Mouse (Mus musculus) hematopoietic stem cell, adult 5-6 weeks (primary cell): Measurements from ENCODE around the gene Olfr331. TPM values are rescaled to one million over a fixed set of nuclear protein-coding genes. Genes with fewer than 3 reads are reported as not detected.
"Not testable (repeated sequence)": the region's sequence is repeated elsewhere in the genome, so short reads cannot be mapped to it uniquely, and the experiment has no call there.

Source experiments
- ATAC-seq, 2 experiments: fragments of 125-278 bp in 1 of 2; replicated peaks in 1 of 2; 2 replicates each; pipeline ENCODE4 v1.8.0; 2016 to 2017; ENCODE audit warnings: inconsistent platforms in 2 of 2, mild to moderate bottlenecking in 2 of 2, moderate number of reproducible peaks in 2 of 2, low read depth in 1 of 2, moderate TSS enrichment in 1 of 2; ENCODE audit not compliant: low FRiP score in 2 of 2, poor library complexity in 2 of 2, severe bottlenecking in 2 of 2, insufficient read depth in 1 of 2, low TSS enrichment in 1 of 2
- total RNA-seq: library from RNA; stranded (forward); fragments of 172-1452, 232-1000 nt; gene quantifications from 2 replicates; pipeline ENCODE4 v1.2.3, GENCODE M21; 2017

Olfr331 gene
- not detected in 2 replicates for total RNA-seq

DNA sequence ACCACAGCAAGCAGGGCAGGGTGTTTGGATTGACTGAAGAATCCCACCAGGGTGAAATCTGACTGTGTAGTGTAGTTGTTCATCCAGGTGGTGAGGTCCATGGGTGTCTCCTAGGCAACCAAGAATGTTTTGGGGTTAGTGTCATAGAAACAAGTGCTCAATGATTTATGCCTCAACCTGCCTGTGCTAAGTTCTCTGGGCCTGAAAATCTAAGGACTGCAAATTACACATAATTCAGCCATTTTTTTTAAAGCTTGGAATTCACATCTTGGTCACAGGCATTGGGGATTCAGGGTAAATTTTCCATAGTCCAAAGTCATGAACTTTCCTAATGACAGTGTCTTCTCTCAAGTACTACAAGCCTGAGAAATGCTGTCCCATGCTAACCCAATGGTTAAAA is at the start of gene Olfr331:
Gene Olfr331, minus strand, starts transcription at position 101 of the 400 bp plus-strand sequence.
- ATAC-seq: not testable (repeated sequence)

DNA sequence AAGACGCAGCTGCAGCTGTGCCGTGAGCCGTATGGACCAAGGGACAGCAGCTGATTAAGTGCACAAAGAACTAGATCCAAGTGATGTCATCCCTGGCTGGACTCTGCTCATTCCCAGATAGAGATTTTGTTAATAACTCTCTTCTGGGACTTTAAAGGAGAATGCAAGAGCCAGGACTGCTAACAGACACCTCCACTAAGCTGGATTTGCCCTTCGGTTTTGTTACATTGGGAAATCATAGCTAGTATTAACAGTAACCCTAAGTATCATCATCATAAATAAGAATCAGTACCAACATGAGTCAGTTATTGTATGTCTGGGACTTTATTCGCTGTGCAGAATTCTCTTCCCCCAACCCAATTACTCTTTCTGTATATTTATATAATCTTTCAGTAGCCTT is 44.0 kb upstream of the Olfr331 start, which contains the start of gene Olfr329-ps:
Gene Olfr329-ps, minus strand, starts transcription at position 101 of the 400 bp plus-strand sequence.
- ATAC-seq: no peak

DNA sequence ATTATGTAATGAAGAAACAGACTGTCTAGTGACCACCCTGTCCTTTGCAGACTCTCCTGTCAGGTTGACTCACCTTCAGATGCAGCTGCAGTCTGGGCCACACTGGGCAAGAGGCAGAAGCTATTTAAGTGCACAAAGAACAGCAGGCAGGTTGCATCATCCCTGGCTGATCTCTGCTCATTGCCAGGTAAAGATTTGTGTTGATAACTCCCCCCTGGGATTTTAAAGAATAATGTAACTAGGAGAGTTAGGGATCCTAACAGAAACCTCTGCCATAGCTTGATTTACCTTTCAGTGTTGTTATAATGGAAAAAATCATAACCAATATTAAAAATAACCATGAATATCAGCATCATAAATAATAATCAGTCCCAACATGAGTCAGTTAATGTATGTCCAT is 32.4 kb upstream of the Olfr331 start, which contains the start of gene Olfr330:
Gene Olfr330, minus strand, starts transcription at position 101 of the 400 bp plus-strand sequence.
- ATAC-seq: not testable (repeated sequence)

DNA sequence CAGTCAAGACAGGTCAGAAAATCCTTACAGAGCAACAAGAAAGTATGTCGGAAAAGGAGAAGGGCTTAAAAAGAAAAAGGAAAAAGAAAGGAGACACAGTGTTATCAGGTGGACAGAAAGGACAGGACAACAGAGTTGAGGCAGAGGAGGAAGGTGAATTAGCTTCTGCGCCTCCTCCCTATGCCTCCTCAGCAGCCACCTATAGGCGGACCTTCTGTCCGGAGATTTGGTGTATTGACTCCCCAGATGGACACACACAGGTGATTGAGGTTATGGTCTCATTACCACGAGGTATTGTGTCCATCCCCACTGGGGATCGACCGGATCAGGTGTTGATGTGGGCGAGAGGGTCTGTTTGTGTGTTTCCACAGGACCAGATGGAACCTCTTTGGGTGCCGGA is 17.4 kb upstream of the Olfr331 start:
- not testable (repeated sequence) for ATAC-seq

DNA sequence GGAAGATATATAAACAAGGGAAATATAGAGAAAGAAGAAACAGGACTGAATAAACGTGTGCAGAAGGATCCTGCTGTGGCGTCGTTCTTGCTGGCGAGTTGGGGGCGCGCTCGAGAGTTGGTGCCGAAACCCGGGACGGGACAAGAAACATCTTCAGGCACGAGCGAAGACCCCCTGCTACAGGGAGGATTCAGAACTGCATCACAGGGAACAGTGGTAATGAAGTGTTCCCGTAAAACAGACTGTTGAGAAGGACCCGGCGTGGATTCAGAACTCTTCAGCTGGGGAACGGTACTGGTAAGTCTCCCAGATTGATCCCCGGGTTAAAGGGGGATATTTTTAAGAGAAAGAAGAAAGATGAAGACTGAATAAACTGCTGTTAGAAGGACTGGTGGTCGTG is 16.5 kb upstream of the Olfr331 start:
- ATAC-seq: not testable (repeated sequence)

DNA sequence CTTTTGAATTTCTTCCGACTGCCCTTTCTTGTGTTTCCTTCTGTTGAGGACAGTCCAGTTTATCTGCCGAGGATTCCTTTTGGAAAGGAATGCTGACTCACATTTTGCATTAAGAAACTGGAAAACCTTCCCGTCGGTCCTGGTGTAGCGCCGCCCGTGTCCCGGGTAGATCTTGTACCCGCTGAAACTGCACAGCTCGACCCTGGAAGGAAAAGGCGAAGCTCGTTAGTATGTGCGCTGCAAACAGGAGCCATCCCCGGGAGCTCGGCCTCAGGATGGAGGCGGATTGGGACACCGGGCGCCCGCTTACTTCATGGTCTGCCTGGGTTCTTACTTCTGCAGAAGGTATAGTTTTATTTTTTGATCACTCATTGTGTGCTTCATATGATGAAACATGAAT is 6.7 kb upstream of the Olfr331 start:
- peak; percentile 32 to 53; a peak in 3 of 4 replicates for ATAC-seq

DNA sequence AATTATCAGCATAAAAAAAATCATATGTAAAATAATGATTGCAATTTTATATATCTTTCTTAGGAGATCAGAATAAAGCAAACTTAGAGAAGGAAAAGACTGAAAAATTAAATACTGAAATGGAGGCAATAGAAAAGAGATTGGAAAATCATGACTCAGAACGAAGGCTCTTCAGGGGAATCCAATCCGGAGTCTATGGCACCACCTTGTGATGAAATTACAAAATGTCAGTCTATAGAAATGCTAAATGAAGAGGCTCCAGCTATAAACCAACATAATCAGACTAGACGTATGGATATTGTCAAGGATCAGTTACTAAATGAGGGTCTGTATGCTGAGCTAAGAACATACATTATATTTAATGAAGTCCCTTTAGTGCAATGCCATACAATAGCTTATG is 3.1 kb downstream of the Olfr331 start:
- no peak for ATAC-seq

DNA sequence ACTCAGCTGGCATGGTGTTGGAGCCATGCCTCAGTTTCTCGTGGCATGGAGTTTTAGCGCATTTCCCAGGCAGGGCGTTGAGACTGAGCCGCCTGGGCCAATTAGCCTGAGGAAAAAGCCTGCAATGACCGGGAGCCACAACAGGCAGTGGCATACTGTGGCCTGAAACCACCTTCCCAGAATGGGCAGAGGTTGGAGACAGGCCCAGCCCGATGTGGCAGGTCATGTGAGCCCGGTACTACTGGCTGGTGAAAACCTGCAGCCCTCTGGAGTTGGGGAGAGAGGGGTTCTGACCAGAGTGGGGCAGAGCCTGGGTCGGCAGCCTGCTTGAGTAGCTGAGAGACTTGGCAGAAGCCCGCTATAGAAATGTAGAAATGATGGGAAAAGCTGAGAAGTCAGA is 3.6 kb downstream of the Olfr331 start:
- ATAC-seq: no peak

DNA sequence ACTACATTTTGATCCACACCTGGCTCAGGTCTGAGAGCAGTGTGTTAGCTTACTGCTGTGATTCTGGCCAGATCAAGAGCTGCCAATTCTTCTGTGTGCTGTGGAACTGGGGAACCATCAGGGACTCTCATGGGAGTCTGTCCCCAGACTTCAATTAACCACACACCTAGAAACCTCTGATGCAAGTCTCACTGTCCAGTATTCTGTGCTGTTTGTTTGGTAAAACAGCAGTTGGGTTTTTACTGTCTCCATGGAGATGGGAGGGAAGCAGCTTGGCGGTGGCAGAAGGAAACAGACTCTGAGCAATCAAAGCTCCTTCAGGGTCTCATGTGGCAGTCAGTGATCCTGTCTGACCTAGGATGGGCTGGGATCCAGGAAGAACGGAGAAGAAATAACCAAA is 9.9 kb downstream of the Olfr331 start, which contains the start of gene Olfr332:
Gene Olfr332, minus strand, starts transcription at position 101 of the 400 bp plus-strand sequence.
- ATAC-seq: no peak

DNA sequence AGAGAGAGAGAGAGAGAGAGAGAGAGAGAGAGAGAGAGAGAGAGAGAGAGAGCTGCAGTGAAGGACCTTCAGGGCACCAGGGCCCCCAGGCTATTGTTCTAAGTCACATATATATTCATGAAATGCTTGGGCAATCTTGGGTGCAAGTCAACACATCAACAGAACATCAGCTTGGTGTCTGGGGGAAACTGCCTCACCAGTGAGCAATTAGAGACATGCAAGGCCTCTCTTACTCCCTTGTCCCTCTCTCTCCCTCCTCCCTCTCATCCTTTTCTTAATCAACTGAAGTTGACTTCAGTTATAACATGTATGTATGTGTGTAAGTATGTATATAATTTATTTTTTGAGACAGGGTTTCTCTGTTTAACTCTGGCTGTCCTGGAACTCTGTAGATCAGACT is 40.2 kb downstream of the Olfr331 start, which contains the start of gene Olfr30:
Gene Olfr30, minus strand, starts transcription at position 101 of the 400 bp plus-strand sequence.
- ATAC-seq: no peak

DNA sequence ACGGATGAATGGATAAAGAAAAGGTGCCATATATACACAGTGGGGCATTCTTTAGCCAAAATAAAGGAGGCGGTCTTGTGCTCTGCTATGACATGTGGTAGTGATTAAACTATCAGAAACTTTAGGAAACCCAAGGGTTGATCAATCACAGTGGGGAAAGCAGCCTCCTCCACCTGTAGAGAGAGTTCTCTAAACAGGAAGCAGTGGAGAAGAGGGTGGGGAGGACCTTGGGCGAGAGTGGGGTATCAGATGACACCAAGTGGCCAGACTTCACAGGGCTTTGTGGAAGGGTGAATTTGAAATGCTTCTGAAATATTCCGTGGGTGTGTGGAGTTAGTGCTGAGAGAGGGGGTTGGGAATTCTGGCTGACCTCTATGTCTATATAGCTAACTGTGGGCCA is 48.8 kb downstream of the Olfr331 start:
- ATAC-seq: no peak

DNA sequence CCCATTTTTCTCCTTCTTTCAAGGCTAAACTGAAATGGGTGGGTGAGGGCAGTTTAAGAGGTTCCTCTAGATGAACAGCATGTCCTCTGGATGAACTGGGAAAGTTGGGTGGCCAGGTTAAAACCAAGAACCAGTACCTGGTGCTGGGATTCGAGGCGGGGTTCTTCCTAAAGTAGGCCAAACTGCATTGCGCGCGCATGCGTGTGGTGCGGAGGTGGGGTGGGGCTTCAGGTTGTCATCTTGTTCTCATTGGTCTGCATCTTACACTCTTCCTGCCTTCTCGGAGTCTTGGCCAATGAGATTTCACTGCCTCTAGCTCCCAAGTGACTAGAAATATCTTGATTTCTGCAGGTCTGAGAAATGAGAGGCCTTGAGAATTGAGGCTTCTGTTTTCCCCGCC is 49.6 kb downstream of the Olfr331 start, which contains the start of gene Lypd9:
Gene Lypd9, minus strand, starts transcription at position 165 of the 400 bp plus-strand sequence.
- ATAC-seq: no peak

Other genes starting within 250 kb of the Olfr331 start
- gene 4930438A08Rik, start 227.8 kb downstream of the Olfr331 start, total RNA-seq: 2.7 and 10.8 TPM in 2 replicates
- 16.2 and 23.3 TPM in 2 replicates for gene Zfp692, start 195.5 kb downstream of the Olfr331 start, total RNA-seq
- 34.0 and 54.5 TPM in 2 replicates for gene Zfp672, start 172.2 kb downstream of the Olfr331 start, total RNA-seq
- 35.5 and 36.7 TPM in 2 replicates for gene Sh3bp5l, start 171.8 kb downstream of the Olfr331 start, total RNA-seq
- not detected in 2 replicates for gene Lypd8, start 123.5 kb downstream of the Olfr331 start, total RNA-seq
- gene 1810065E05Rik, start 81.5 kb downstream of the Olfr331 start, total RNA-seq: not detected in 2 replicates
- not detected in 2 replicates for gene Gm12253, start 70.0 kb downstream of the Olfr331 start, total RNA-seq
- gene Lypd9, start 49.6 kb downstream of the Olfr331 start, total RNA-seq: not detected in 2 replicates
- not detected in 2 replicates for gene Olfr30, start 40.3 kb downstream of the Olfr331 start, total RNA-seq
- not detected in 2 replicates for gene Olfr332, start 10.0 kb downstream of the Olfr331 start, total RNA-seq
- gene Olfr330, start 32.3 kb upstream of the Olfr331 start, total RNA-seq: not detected in 2 replicates
- not detected in 2 replicates for gene Olfr329-ps, start 43.9 kb upstream of the Olfr331 start, total RNA-seq
- gene Olfr328, start 53.1 kb upstream of the Olfr331 start, total RNA-seq: not detected in 2 replicates
- not detected in 2 replicates for gene Olfr224, start 68.0 kb upstream of the Olfr331 start, total RNA-seq
- gene Olfr325, start 75.2 kb upstream of the Olfr331 start, total RNA-seq: not detected in 2 replicates
- gene Olfr324, start 92.5 kb upstream of the Olfr331 start, total RNA-seq: not detected in 2 replicates
- not detected in 2 replicates for gene 2210407C18Rik, start 113.5 kb upstream of the Olfr331 start, total RNA-seq
- gene Olfr323, start 127.9 kb upstream of the Olfr331 start, total RNA-seq: not detected in 2 replicates
- 2.8 and 3.9 TPM in 2 replicates for gene Trim58, start 137.9 kb upstream of the Olfr331 start, total RNA-seq
- gene Olfr322, start 156.2 kb upstream of the Olfr331 start, total RNA-seq: not detected in 2 replicates
- gene Olfr320, start 178.5 kb upstream of the Olfr331 start, total RNA-seq: not detected in 2 replicates
- gene Olfr319, start 196.6 kb upstream of the Olfr331 start, total RNA-seq: not detected in 2 replicates
- gene Olfr318, start 221.4 kb upstream of the Olfr331 start, total RNA-seq: not detected in 2 replicates
- gene Olfr317, start 236.6 kb upstream of the Olfr331 start, total RNA-seq: not detected in 2 replicates